Mouse (Mus musculus) retina, embryonic 14.5 days (tissue): Measurements from ENCODE around the gene Gm44596.
"Not testable (repeated sequence)": the region's sequence is repeated elsewhere in the genome, so short reads cannot be mapped to it uniquely, and the experiment has no call there.

Source experiments
- DNase-seq: peaks from one replicate; pipeline ENCODE4 v3.0.0-alpha.2; 2015; ENCODE audit warnings: low spot score

The Gm44596 gene

DNA sequence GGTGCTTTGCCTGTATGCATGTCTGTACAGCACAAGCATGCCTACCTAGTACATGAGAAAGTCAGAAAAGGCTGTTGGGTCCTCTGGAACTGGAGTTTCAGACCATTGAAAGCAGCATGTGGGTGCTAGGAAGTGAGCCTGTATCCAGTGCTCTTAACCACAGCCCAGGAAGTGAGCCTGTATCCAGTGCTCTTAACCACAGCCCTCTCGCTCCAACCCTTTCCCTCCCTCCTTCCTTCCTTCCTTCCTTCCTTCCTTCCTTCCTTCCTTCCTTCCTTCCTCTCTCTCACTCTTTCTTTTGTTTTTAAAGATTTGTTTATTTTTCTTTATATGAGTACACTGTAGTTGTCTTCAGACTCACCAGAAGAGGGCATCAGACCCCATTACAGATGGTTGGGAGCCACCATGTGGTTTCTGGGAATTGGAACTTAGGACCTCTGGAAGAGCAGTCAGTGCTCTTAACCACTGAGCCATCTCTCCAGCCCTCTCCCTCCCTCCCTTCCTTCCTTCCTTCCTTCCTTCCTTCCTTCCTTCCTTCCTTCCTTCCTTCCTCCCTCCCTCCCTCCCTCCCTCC is 5.4 kb downstream of the Gm44596 start:
- DNase-seq: not testable (repeated sequence)

DNA sequence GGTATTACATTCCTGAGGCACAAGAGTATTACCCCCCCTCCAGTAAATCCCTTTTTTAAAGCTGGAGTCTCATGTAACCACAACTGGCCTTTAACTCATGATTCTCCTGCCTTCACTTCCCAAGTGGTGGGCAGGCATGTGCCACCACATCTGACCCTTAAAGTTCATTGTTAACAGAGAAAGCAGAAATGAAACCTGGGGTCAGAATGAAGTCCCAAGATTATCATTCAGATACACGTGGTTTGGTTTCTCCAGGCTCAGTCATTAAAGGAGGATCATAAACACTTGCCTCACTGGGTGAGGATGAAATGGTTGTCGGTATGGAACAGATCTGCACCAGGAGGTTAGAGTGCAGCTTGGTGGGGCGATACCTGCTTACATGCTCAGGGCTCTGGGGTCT is 6.0 kb downstream of the Gm44596 start:
- no peak for DNase-seq

DNA sequence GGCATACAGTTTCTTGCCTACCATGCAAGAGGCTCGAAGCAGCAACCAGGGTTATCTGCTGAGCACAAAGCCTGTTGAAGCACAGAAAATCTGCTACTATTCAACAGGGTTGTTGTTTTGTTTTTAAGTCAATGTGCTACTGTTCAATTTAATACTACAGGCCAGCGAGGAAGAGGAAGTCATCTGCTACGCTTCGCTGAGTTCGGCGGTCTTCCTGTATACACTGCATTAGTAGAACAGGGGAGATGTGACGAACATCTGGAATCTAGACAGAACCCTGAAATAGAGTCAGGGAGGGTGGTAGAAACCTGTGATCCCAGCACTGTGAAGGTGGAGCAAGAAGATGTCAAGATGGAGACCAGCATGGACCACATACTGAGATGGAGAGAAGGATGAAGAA is 8.4 kb downstream of the Gm44596 start:
- no peak for DNase-seq

DNA sequence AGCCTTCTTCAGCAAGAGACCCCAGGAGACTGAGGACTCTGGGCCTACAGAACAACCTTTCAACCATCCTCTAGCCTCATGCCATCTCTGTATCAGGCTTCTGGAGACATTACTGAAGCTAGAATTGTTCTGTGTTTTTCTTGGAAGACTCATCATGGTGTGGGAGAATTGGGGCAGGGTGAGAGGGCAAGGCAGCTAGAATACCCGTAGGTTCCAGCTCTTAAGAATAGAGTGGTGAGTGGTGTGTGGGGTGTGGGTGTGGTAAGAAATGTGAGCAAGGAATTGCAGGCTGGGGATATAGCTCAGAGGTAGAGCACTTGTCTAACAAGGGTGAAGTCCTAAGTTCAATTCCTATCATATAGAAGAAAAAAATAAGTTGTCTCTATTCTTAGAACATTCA is 9.7 kb downstream of the Gm44596 start:
- DNase-seq: no peak

DNA sequence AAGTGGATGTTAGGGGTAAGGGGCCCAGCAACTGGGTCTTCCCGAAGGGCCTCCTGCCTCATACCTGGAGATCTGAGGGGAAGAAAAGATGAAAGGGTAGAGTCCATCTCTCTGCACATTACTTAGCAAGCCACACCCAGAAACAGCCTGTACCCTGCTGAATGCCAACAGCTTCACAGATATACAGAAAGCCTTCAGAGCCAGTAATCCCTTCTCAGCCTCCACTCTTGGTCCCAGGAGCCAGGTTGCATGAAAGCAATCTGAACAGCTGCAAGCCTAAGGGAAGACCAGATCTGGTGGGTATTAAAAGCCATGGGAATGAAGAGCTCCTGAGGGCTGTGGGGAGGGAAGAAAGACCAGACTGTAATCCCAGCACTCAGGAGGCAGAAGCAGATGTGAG is 13.9 kb downstream of the Gm44596 start:
- DNase-seq: no peak

DNA sequence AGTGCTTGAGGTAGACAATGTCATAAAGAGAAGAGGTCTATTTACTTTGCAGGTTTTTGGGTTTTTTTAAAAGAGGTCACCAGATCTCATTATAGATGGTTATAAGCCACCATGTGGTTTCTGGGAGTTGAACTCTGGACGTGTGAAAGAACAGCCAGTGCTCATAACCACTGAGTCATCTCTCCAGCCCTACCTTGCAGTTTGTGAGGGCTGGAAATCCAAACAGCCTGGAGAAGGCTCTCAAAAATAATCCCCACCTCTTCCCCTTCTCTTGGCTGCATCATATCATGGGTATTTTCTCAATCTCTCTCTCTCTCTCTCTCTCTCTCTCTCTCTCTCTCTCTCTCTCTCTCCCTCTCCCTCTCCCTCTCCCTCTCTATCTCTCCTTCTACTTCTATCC is 15.4 kb downstream of the Gm44596 start:
- no peak for DNase-seq

DNA sequence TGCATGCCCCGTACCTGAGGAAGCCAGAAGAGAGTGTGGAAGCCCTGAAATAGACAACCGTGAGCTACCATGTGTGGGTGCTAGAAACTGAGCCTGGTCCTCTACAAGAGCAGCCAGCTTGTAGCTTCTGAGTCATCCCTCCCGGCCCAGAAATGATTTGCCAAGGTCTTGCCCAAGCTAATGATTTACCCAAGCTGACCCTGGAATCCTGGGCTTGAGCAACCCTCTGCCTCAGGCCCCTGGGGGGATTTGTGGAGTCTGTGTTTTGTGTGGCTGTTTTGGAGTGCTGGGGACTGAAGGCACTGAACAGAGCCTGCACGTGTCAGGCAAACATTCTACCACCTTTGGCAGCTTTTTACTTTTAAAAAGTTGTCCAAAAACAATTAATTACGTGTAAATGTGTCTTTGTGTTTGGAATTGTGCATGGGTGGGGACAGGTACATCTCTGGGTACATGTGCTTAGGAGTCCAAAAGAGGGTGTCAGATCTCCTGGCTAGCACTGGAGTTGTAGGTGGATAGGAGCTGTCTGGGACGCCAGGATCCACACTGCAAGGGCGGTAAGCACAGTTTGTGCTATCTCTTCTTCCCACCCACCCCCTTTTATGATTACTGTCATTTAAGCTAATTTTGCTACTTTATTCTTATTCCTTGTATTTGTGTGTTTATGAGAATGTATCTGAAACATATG is 22.4 kb downstream of the Gm44596 start:
- DNase-seq: no peak

DNA sequence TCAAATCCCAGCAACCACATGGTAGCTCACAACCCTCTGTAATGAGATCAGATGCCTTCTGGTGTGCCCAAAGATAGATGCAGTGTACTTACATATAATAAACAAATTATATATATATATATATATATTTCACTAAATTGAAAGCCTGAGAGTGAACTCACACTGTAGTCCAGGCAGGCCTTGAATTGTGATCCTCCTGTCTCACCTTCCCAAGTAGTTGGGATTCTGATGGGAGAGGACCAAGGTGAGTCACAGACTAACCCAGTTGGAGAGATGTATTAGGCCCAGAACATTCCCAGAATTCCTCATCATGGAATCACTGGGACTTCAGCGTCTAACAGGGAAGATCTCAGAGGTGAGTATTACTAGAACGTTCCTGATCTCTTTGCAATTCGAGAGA is 23.7 kb downstream of the Gm44596 start, which contains the start of gene Nrip2:
TSS of gene Nrip2 (plus strand) at position 301 of the 400 bp plus-strand sequence.
- no peak for DNase-seq

DNA sequence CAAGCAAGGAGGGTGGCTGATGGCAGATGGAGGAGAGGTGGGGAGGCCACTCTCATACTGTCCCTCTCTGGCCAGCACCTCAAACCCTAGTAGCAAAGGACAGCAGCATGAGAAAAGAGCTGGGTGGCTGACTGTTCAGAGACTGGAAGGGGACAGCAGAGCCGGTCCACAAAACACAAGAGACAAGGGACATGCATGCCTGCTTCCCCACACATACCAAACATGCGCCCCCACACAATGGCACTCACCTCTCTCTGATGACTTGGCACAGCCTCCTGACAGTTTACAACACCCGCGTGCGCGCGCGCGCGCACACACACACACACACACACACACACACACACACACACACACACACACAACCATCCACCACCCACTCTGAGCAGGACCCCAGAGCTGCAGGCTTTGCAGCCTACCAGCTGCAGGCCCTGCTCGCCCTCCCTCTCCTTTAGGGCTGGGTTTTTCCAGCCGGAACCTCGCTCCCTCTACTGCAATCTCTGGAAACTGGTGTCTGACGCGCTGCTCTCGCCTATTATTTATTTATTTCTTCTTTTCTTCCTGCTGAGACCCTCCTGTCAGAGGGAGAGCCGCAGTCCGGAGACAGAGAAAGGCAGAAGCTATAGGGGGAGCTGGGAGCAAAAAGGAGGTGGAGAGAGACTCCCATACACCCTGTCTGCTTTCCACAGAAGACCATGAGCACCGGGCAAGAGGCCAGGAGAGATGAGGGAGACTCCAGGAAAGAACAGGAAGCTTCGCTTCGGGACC is 24.3 kb downstream of the Gm44596 start:
- DNase-seq: peak; percentile 50

DNA sequence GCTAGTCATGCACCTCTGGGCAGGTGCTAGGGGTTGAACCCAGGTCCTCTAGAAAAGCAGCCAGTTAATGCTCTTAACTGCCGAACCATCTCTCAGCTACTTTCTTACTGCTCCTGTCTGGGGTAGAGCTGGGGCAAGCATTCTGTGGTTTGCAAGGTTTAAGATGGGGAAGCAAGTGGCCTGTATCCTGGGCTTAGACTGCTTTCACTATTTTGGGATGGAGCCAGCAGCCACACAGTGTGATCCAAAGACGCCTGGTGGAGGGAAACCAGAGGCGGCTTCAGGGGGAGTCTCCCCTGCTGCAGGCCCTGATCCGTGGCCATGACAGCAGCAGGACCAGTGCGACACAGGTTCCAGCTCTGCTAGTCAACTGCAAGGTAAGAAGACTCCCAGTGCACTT is 29.4 kb downstream of the Gm44596 start:
- no peak for DNase-seq

DNA sequence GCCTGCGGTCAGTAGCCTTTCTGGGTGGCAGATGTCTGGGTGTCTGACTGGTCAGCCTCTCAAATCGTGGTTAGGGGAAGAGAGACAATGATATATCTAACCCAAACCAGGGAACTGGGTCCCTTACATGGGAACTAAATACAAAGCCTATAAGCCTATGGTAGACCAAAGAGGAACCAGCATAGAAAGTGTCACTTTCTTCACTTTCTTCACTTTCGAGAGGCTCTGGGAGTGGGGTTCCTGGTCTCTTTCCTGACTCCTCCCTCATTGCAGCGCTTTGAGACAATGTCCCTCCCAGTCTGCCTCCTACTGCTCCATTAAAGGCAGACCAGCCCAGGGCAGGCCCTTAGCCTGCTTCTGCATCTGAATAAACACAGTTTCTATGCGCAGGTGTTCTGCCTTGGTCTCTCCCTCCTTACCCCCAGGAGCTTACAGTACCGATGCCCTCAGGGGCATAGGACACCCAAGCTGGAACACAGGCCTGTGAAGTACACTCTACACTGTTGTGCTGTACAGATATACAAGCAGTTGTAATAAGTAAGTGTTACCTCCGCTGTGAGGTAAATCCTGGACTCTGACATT is 33.3 kb downstream of the Gm44596 start:
- DNase-seq: no peak

DNA sequence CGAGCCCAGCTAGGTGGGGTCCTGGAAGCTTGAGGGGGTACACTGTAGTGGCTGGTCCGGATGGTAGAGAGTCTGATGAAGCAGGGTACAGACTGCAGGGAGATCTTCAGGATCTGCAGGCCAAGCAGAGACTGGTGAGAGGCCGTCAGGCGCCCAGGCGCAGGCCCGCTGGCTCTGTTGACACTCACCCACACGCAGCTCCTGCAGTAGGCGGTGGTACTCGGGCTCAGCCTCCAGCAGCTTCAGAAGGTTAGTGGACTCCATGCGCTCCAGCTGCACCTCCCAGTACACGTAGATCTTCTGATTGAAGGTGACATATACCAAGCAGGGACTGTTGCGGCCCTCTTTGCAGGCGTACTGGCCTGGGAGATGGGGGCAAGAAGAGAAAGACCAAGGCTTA is 35.0 kb downstream of the Gm44596 start:
- DNase-seq: no peak

DNA sequence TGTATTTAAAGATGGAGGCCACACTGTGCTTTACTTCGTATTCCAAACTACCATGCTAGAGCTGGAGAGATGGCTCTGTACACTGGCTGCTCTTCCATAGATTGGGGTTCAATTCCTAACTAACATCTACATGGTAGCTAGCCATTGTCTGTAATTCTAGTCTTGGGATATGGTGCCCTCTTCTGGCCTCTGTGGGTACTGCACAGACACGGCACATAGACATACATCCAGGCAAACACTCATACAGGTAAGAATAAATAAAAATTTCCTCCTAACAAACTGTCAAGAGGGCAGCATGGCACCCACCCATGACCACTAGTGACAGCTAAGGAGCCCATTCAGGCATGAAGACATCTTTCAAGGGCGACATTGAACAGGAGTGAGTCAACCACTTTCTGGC is 35.8 kb downstream of the Gm44596 start:
- peak; percentile 85 for DNase-seq

DNA sequence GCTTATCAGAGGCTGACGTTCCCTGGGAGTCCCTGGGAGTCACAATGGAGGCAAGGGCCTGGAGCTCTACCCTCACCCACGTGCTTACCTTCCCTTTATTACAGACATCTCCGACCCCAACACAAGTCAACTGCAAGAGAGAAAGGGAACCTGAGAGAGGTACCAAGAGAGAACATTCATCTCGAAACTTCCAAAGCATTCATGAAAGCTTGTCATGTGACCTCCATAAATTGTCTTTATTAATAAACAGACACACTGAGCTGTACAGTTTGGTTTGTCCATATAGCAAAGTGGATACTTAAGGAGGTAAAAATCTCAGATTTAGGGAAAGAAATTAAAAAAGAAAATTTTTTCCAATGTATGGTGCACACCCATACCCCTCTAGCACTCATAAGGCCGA is 40.9 kb downstream of the Gm44596 start:
- no peak for DNase-seq

DNA sequence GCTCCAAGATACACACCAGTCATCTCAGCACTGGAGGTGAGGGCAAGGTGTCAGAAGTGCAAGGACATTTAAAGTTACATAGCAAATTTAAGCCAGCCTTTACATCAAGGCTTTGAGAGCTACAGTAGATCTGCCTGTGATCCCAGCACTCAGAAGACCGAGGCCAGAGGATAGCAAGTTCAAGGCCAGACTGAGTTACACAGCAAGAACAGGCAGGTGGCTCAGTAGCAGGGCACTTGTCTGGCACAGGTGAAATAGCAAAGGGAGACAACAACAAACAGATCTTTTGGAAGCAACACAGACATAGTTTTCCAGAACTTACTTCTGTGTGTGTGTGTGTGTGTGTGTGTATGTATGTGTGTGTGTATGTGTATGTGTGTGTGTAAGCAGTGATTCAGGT is 42.8 kb downstream of the Gm44596 start:
- no peak for DNase-seq

DNA sequence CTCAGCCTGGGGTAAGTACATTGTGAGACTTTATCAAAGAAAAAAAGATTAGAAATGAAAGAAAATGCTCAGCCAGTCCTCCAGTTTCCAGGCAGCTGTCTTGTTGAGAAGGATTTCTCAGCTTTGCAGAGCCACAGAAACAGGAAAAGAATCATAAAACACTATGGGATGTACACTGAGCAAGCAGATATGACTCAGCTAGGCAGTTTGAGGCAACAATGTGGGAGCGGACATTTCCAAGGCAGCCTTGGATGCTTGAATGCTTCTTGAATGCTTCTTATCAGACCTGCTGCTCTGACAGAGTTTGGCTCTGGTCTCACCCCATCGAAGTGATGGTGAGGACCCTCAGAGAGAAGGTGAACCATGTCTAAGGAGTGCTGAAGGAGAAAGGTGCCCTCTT is 45.7 kb downstream of the Gm44596 start:
- no peak for DNase-seq

DNA sequence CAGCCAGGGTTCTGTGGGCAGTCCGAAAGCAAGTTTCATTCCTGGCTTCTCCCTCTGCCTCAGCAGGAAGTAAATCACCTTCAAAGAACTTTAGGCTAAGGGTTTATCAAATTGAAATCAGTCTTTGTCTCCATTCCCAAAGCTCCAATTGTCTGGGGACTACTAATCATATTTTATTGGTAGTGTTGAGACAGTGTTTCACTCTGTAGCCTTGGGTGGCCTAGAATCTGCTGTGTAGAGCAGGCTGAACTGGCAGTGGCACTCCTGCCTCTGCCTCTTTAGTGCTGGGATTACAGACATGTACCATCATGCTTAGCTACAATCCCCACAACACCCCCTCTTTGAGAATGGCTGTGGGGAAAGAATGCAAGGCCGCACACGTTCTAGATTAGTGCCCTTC is 46.2 kb downstream of the Gm44596 start:
- DNase-seq: no peak

DNA sequence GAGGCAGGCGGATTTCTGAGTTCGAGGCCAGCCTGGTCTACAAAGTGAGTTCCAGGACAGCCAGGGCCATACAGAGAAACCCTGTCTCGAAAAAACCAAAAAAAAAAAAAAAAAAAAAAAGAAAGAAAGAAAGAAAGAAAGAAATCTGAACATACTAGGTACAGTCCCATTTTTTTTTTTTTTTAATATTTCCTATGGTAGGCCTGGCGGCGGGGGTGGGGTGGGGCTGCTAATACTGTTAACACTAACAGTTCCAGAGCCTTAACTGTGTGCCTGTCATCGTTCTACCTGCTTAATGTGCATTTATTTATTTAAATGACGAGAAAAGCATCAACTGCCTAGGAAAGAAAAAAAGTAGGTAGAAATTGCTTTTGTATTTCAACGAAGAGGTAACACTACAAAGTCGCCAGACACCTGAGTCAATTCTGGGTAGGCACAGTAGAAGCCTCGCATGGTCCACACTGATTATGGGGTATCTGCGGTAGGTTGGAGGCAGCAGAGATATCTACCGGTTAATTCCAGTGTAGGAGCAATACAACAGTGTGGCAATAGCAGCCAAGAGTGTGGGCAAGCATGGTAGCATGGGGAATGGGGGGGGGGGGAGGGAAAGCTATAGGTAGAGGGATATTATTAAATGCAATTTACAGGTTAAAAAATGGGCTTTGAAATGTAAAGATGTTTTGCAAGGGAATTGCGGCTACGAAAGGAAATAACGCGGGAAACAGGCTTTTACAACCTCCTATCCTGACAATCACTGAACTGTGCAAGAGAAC is 48.4 kb downstream of the Gm44596 start:
- no peak for DNase-seq

DNA sequence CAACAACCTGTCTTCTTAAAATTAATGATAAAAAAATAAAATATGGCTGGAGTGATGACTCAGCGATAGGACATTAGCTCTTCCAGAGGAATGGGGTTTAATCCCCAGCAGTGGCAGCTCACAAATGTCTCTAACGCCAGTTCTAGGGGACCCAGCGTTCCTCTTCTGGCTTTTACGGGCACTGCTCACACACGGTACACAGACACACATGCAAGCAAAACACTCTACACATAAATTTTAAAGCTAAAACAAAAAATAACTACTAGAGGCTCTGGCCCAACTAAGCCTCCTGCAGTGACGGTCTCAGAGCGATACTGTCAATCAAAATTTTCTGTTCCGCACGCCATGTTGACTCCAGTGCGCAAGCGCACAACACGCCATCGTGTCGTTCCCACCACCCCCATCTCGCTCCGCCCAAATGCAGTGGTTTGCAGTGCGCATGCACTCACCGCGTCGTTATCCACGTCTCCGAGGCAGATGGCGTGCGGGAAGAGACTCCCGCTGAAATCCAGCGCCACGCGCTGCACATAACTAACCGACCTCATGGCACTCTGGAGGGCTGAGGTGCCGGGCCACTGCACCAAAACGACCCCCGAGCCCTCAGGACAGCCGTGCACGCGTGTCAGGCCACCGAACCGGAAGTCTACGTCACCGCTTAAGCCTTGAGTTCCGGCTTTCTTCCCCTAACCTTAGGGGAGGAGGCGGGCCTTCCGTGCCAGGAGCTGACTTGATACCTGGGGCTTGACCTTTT is 49.1 kb downstream of the Gm44596 start, which contains the start of gene Itfg2:
TSS of gene Itfg2 (minus strand) at position 663 of the 751 bp plus-strand sequence.
- DNase-seq: peak; percentile 97

DNA sequence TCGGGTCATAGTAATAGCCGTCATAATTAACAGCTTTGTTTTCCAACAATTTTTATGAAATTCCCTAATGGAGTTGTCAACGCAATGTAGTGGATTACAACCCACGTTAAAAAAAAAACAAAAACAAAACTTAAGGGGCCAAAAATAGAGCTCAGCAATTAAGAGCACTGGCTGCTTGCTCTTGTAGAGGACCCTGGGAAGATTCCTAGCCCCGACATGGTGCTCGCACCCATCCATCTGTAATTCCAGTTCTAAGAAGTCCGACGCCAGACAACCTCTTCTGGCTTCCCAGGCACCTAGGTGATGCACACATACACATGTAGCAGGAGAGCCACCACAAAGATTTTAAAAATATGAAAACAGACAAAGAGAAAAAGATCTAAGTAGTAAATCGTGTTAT is 49.7 kb downstream of the Gm44596 start:
- no peak for DNase-seq

DNA sequence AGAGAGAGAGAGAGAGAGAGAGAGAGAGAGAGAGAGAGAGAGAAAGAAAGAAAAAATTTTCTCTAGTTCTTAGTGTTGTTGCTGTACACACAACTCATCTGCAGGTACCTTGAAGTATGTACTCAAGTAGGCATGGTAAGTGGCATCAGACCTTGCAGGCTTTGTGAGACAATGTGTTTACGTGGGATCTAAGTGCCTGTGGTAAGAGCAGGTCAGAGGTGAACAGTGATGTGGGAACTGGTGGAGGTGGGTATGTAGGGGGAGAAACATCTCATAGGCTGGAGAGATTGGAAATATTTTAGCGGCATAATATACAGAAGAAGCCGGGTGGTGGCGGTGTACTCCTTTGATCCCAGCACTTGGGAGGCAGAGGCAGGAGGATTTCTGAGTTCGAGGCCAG is 52.3 kb downstream of the Gm44596 start:
- no peak for DNase-seq
